Mouse (Mus musculus) liver, adult (tissue): ENCODE data around the gene Ssna1.

Experiments
- GATA4 ChIP-seq: IDR thresholded peaks from 2 replicates; pipeline ENCODE4 v1.6.1; 2014; ENCODE audit warnings: mild to moderate bottlenecking, low read length; ENCODE audit not compliant: insufficient replicate concordance

Ssna1 gene

DNA sequence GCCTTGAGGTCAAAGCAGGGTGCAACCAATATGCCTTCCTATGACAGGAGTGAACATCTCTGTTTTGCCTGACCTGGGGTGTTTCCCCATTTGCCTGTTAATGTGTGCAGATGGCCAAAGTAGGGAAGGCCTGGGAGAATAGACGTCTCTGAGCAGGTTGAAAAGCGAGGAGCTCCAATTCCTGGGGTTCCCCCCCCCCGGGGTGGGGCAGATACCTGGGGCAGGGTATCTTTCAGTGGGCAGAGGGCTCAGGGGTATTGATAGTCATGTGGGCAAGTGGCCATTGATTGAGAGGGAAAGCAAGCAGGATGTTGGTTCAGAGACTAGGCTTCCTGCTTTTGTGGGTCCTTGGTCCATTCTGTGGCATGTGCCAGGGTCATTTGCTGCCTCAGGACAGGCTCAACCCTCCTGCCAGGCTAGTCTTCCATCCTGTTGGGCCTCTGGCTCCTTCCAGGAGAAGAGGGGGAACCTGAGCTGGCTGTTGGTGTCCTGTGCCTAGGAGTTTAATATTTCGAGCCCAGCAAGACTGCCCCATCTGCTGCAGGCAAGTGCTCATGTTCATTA, 4.4 kb downstream of the Ssna1 start:
- TF ChIP-seq GATA4: no peak

DNA sequence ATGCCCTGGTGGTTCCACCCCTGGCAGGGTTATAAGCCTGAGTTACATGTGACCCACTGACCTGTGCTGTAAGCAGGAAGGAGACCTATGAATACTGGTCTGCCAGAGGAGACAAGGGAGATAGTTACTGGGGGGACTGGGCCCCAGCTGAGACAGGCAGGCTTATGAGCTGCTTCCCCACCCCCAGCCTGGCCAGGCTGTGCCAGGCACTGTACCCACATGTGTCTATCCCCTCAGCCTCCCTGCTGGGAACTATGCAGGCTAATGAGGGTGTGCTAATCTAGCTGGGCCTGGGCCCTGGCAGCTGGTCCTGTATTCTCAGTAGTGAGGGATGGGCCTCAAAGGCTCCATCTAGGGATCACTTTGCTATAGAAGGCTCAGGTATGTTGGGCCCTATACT, 5.0 kb downstream of the Ssna1 start:
- no peak for TF ChIP-seq GATA4

DNA sequence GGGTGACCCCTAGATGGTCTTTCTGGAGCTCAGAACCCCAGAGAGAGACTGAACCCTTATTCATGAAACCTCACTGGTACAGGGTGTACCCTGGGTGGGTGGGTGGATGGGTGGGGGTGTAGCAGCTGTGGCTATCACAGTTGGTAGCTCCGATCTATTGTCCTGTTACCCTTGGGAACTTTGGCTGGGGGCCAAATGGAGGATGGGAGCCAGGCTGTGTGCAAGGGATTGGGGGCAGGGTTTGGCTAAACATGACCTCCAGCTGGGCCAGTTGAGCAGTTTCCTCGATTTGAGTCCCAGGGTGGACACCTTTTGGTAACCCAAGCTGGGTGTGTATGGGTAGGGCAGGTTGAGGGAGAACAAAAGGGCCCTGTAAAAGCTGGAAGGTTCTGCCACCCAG, 5.5 kb downstream of the Ssna1 start:
- TF ChIP-seq GATA4: no peak

DNA sequence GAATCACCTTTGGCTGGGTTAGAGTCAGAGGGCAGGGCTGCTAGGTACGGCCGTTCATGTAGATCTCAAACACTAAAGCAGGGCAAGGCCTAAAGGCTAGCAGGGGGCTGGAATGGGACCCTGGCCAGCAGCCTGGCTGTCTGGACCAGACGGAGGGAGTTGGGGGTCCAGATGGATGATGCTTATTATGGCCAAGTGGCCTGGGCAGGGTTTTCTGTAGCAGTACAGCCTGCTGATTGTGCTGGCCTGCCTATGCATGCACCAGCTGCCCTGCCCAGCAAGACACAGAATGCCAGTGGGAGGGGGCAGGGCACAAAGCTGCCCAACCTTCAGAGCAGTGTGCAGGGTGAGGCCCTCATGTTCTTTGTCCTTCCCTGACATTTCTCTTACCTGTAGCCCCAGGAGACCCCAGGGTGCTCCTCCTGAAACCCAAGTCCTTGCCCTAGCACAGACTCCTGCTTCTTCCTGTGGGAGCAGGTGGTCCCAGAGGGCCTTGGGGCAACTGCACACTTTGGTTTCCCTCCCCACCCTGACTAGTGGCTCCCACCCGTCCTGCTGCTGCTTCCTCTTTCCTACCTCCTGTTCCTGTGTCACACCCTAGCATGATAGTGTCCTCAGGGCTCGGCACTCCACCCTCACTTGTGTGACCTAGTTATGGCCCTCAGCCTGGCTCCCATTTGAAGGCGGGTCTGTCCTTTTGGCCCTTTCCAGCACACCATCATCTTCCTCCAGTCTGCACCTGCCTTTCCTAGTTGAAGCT, 6.2 kb downstream of the Ssna1 start:
- no peak for TF ChIP-seq GATA4

DNA sequence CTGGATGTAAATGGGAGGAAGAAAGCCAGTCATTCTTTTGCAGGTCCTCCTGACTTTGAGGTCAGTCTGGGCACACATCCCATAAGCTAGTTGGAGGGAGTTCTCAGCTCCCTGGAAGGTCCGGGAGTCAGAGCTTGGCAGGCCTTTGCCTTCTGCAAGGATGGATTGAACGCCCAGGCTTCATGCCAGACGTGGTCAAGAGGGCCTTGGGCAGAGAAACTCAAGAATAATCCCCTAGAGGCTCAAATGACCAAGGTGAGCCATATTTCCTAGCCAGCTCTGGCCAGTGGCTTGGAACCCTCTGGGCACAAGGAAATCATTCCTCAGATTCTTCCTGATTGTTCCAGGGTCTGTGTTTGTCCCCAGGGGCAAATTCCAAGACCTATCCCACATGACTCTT, 7.4 kb downstream of the Ssna1 start:
- no peak for TF ChIP-seq GATA4

DNA sequence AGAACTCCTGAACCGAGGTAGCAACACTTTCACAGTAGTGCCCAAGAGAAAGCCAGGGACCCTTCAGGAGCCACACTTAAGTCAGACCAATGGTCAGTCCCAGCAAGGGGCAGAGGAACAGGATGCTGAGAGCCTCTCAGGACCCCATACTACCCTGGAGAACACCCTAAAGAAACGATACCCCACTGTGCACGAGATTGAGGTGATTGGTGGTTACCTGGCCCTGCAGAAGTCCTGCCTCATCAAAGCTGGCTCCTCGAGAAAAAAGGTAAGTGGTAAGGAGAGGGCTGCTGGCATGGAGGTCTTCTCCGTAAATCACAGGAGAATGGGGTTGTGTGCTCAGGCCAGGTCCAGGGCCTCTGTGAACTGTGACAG, 8.0 kb downstream of the Ssna1 start:
- no peak for TF ChIP-seq GATA4

DNA sequence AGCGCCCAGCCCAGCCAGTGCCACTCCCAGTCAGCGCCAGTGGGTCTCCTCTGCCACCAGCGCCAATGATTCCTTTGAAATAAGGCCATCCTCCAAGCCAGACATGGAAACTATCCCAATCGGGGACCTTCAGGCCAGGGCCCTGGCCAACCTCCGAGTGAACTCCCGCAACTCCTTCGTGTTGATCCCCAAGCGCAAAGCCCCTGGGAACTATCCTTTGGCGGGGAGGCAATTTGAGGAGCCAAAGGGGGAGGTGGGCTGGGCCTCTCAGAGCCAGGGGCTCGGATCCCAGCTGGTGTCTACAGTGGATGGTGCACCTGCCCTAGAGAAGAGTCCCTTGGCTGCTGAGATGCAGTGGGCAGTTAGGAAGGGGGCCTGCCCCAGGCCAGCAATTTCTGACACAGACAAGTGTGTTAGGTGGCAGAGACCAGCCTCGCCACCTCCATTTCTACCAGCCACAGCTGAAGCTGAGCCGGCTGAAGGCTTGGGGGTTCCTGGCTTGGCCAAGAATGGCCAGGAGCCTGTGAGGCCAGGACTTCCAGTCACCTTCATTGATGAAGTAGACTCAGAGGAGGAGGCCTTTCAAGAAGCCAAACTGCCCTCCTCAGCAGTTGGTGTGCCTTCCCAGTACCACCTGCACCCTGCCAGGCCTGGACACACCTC, 8.5 kb downstream of the Ssna1 start:
- no peak for TF ChIP-seq GATA4

DNA sequence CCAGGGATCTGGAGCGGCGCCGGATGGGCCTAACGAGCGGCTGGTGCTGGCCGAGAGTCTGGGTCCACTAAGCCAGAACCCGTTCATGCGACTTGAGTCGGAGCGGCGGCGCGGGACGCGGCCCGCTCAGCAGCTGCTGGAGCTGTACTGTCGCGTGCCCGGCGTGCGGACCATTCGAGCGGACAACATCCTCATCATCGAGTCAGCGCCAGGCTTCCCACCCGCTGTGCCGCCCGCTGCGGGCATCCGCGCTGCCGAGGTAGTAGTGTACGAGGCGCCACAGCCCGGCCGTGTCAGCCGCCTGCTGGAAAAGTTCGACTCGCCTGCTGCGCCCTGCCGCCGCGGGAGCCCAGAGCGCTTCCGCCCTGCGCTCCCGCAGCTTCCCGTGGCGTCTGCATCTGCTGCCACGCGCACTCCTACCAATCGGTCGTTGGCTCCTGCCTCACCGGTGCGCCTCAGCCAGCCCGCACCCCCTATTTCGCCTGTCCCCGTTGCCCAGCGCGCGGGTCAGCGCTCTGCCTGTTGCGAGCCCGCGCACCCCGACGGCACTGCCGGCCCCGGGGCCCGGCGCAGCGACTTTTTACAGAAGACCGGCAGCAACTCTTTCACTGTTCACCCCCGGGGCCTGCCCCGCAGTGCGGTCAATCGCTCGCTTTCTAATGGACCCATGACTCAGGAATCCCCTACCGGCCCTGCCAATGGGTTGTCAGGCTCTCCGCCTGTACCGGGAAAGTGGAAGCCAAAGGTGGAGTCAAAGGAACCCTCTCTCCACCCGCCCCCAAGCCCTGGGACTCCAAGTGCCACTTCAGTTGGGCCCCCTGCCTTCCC, 9.2 kb downstream of the Ssna1 start:
- TF ChIP-seq GATA4: no peak

DNA sequence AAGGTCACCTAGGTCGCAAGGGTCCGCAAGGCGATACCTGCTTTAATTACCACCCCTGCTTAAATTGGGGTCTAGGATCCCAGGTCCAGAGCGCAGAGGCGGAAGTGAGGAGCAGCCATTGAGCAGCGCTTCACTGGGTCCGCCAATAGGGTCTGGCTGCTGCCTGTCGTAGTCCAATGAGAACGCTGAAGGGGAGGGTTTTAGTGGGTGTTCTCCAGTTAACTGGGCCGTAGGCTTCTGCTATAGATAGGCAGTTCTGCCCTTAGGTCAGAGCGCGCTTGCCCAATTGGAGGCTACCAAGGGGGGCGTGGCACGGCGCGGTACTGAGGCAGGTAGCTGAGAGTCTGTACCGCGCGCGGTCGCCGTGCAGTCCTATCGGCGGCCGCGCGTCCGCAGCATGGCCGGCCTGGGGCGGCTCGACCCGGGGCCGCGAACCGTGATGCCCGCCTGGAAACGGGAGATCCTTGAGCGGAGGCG, 9.9 kb downstream of the Ssna1 start, which contains the start of gene Tprn:
Gene Tprn (plus strand): TSS at position 328 of the 477 bp plus-strand sequence.
- TF ChIP-seq GATA4: peak; percentile 29; the same call in 1 of the 2 replicates

DNA sequence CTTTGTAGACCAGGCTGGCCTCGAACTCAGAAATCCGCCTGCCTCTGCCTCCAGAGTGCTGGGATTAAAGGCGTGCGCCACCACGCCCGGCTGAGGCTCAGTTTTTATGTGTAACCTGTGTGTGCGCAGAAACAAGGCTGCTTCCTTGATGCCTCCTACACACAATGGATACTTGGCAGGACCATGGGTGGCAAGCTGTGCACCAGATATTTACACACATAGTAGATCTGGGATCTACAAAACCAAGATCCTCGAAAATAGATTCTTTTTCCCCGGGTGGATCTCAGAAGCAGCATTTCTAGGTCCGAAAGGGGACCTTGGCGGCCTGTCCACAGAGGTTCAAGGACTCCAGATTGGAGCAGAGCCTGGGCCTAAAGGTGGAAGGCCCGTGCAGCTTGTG, 10.4 kb downstream of the Ssna1 start:
- TF ChIP-seq GATA4: no peak

DNA sequence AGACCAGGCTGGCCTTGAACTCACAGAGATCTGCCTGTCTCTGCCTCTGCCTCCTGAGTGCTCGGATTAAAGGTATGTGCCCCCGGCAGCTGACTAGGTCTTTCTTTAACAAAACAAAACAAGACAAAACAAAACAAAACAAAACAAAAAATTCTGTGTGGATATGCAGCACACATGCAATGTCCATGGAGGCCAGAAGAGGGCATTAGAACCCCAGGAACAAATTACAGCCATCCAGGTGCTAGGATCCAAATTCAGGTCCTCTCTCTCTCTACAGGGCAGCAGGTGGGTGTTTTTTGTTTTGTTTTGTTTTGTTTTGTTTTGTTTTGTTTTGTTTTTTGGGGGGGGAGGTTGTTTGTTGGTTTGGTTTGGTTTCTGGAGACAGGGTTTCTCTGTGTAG, 13.4 kb downstream of the Ssna1 start:
- TF ChIP-seq GATA4: no peak

DNA sequence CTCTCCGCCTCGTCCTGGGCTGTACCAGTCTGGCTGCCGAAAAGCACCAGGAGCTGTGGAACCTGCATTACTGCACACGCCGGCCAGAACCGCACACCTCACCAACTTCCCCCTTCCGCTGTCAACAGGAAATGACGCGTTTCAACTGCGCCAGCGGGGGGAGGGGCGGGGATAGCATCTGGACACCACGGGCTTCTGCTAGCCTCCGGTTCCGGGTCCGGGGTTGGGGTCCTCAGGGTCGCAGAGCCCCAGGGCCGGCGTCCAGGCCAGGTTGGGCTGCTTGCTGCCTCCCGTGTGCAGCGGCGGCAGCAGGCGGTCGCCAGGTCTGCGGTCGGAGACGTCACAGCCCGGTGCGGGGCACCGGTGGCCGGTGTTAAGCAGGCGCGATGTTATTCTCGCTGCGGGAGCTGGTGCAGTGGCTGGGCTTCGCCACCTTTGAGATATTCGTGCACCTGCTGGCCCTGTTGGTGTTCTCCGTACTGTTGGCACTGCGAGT, 16.9 kb downstream of the Ssna1 start, which contains the start of gene Tmem203:
Gene Tmem203 (plus strand): TSS at position 156 of the 496 bp plus-strand sequence.
- TF ChIP-seq GATA4: no peak; the same call in 1 of the 2 replicates

DNA sequence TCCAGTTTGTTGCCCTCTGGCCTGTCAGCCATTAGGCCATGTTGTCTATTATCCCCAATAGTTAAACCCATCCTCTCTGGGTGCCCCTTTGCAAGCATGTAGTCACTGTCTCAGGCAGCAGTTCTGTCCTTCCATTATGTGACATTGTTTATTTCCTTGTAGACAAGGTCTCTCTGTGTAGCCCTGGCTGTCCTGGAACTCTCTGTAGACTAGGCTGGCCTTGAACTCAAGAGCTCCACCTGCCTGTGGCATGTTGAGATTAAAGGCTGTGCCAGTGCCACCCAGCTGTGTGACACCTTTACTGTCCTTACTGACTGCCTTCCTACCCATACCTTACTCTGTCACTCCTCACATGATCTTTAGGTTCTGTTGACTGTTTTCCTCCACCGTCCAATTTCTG, 19.9 kb downstream of the Ssna1 start:
- TF ChIP-seq GATA4: no peak

DNA sequence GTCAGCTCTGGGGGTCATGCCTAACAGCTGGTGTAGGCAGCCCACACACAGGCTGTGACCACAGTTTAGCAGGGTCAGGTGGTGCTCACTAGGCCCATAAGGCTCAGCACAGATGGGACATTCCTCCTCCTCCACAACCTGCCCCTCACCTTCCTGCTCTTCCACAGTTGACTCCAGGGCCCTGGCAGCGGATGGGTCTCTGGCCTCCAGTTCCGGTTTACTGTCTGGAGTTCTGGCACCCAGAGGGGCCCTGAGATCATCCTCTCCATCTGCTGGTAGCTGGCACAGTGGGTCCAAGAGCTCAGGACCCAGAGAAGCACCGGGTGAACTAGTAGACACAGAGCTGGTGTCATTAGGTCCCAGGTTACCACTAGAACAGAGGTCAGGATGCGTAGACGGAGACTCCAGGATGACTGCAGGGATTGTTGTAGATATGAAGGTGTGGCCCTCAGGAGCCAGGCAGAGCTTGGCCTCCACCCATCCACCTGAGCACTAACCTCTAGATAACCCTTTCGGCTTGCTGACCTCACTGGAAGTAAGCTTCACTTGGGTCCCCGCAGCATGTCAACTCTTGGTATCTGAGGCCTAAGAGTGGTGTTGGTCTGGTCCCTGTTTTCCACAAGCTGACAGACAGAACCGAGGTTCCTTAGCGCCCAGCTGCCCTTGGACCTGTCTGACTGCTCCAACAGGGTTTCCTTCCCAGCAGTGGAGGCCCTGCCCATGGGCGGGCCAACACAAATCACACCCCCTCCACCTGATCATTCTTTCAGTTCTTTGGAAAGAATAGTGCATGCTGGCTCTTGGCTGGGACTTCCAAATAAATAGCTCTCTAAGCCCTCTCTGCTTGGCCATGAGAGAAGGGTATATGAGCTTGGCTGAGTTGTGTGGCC, 25.8 kb downstream of the Ssna1 start, which contains the start of gene AL732309.1:
Gene AL732309.1 (minus strand): TSS at position 681 of the 890 bp plus-strand sequence.
- no peak for TF ChIP-seq GATA4
